ENCODE assay signal across 8 mouse cellular contexts in the genomic region with DNA sequence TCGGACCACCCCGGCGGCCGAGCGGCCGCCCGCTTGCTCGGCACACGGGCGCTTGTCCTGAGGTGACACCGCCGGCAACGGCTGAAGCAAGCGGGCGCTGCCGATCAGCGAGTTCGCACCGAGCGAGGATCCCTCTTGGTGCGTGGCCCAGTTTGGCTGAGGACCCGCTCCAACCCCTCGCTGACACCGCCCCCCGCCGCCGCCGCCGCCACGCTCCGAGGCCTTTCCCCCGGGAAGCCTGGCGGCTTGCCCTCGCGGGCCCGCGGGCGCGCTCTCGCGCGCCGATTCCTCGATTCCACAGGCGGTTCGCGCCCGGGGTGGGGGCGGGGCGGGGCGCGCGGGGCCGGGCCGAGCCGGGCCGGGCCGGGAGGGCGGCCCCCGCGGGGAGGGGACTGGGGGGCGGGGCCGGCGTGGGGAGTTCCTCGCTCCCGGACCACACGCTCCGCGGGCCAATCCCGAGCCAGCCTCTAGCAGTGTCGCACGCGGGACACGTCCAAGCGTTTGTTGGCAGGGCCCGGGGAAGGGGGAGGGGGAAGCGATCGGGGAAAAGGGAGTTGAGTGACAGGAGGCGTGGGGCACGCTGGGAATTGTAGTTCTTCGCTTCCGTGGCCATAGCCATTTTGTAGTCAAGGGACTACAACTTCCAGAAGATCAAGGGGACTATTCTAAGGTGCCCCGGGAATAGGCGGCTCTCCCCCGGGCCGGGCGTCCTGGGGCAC. TPM values are rescaled to one million over a fixed set of nuclear protein-coding genes. Genes with fewer than 3 reads are reported as not detected.
DNase-seq lines count a peak whose midpoint lies in the region; ATAC-seq lines count a peak whose summit lies in the region.

No protein-coding gene starts in this region.

- ATAC-seq in hindbrain, embryonic 11.5 days (ENCODE audit: low FRiP score), result peak; percentile 94

- H3K27ac ChIP-seq in hindbrain, embryonic 11.5 days (ENCODE audit: low read depth, low read length), result peak overlapping the region; percentile 91

- H3K9ac ChIP-seq in hindbrain, embryonic 11.5 days (ENCODE audit: low read depth, low read length), result peak overlapping the region; percentile 78

- under 1% methylated on average over 59 of the region's 87 CpGs for WGBS in hindbrain, embryonic 11.5 days

- H3K4me3 ChIP-seq in hindbrain, embryonic 11.5 days (ENCODE audit: low read depth, low read length), result peak overlapping the region; percentile 70

- 0 out of 2 replicates have a peak, but pooled peaks cover 3% of the 10 kb centered on the region for H3K4me1 ChIP-seq in hindbrain, embryonic 11.5 days (replicated peaks; ENCODE audit: control insufficient read depth, insufficient read depth, low read length)

- H3K4me2 ChIP-seq in hindbrain, embryonic 11.5 days (replicated peaks; ENCODE audit: low read depth, low read length), result peak overlapping the region; percentile 96

- H3K9me3 ChIP-seq in hindbrain, embryonic 11.5 days (ENCODE audit: control insufficient read depth, low read length), result no peaks in the 10 kb centered on the region

- DNase-seq in Muller cell, postnatal 12 days (ENCODE audit: inconsistent ontology term), result peak; percentile 100
- peak; percentile 100 for DNase-seq in cerebellum, adult 9-11 months
- DNase-seq in frontal cortex, adult 2 months (ENCODE audit: extremely low spot score in 1 of 2, low spot score in 1 of 2), result peak; percentile 99
- peak; percentile 99 for DNase-seq in hindbrain, embryonic 11.5 days (ENCODE audit: low spot score)
- DNase-seq in layer of hippocampus, postnatal 10 days (ENCODE audit: low spot score in 2 of 2), result peak; percentile 99
- DNase-seq in lung, postnatal 10 days, result peak; percentile 100
- peak; percentile 99 for DNase-seq in ovary, postnatal 36 days (ENCODE audit: low spot score)
- DNase-seq in thymus, postnatal 25 days, result peak; percentile 97

- no peaks in the 10 kb centered on the region for H3K36me3 ChIP-seq in hindbrain, embryonic 11.5 days (ENCODE audit: control insufficient read depth, insufficient read depth, low read length)

- H3K27me3 ChIP-seq in hindbrain, embryonic 11.5 days (ENCODE audit: control insufficient read depth, insufficient read depth, low read length), result no peaks in the 10 kb centered on the region

RNA-seq across cellular contexts. Expression of gene Jarid2, which starts 1.0 kb away (rescaled TPM):
- 25.2 and 27.7 TPM in 2 replicates for polyA plus RNA-seq in frontal cortex, adult 2 months (2012; rRNA removed)
- polyA plus RNA-seq in hindbrain, embryonic 11.5 days (2014; fragmentation: Nextera tagmentation; extraction: Ambion mirVana), result 44.1 and 45.9 TPM in 2 replicates
- 10 to 100 TPM; 37.8 to 42.0 TPM for total RNA-seq in layer of hippocampus, postnatal 10 days (2021)

Comparison
In these comparisons a context has a peak if more than half of its experiments do, and no peak if none do; other contexts are left out.
1. Peak in every context shown above with its lines: DNase-seq, ATAC-seq, H3K4me3 ChIP-seq and H3K27ac ChIP-seq.